Mouse (Mus musculus) midbrain, embryonic 12.5 days (tissue): ENCODE data around the gene Usp30. TPM values are rescaled to one million over a fixed set of nuclear protein-coding genes. Genes with fewer than 3 reads are reported as not detected.

Source experiments
- ATAC-seq: fragments of 200-750 bp; cut with Nextera tagmentation; 2 replicates; pipeline ENCODE4 v1.8.0; 2017; ENCODE audit warnings: low read depth, moderate TSS enrichment, moderate library complexity; ENCODE audit not compliant: low FRiP score
- H3K27ac ChIP-seq: fragments of 300-500 bp; sonication (generic); replicated peaks from 2 replicates; pipeline ENCODE4 v1.5.1; 2016; ENCODE audit warnings: mild to moderate bottlenecking
- H3K27me3 ChIP-seq: fragments of 300-500 bp; sonication (generic); 2 replicates; pipeline ENCODE4 v1.6.1; 2016; ENCODE audit warnings: mild to moderate bottlenecking
- H3K36me3 ChIP-seq: fragments of 300-500 bp; sonication (generic); 2 replicates; pipeline ENCODE4 v1.6.1; 2016
- H3K4me1 ChIP-seq: fragments of 300-500 bp; sonication (generic); 2 replicates; pipeline ENCODE4 v1.6.1; 2016
- H3K4me2 ChIP-seq: fragments of 300-500 bp; sonication (generic); replicated peaks from 2 replicates; pipeline ENCODE4 v1.6.1; 2016; ENCODE audit warnings: mild to moderate bottlenecking, moderate library complexity
- H3K4me3 ChIP-seq: fragments of 300-500 bp; sonication (generic); 2 replicates; pipeline ENCODE4 v1.5.1; 2016; ENCODE audit warnings: mild to moderate bottlenecking
- H3K9ac ChIP-seq: fragments of 300-500 bp; sonication (generic); replicated peaks from 2 replicates; pipeline ENCODE4 v1.6.1; 2016; ENCODE audit warnings: mild to moderate bottlenecking, moderate library complexity
- H3K9me3 ChIP-seq: fragments of 300-500 bp; sonication (generic); 2 replicates; pipeline ENCODE4 v1.6.1; 2016; ENCODE audit warnings: mild to moderate bottlenecking
- WGBS: fragments of 180-500 bp; shearing (Covaris S2); methylation state at CpG from one replicate; pipeline ENCODE4 v1.1.7; 2016; 5-methylcytosine and 5-hydroxymethylcytosine counted together
- polyA plus RNA-seq: library from polyadenylated mRNA; unstranded; fragments of >200 nt; fragmentation: Nextera tagmentation; extraction: Ambion mirVana; gene quantifications from 2 replicates; pipeline ENCODE4 v1.2.1, GENCODE M21; 2016

Usp30 gene
- polyA plus RNA-seq, 1 experiment from 2014 or later = 17.5 TPM

DNA sequence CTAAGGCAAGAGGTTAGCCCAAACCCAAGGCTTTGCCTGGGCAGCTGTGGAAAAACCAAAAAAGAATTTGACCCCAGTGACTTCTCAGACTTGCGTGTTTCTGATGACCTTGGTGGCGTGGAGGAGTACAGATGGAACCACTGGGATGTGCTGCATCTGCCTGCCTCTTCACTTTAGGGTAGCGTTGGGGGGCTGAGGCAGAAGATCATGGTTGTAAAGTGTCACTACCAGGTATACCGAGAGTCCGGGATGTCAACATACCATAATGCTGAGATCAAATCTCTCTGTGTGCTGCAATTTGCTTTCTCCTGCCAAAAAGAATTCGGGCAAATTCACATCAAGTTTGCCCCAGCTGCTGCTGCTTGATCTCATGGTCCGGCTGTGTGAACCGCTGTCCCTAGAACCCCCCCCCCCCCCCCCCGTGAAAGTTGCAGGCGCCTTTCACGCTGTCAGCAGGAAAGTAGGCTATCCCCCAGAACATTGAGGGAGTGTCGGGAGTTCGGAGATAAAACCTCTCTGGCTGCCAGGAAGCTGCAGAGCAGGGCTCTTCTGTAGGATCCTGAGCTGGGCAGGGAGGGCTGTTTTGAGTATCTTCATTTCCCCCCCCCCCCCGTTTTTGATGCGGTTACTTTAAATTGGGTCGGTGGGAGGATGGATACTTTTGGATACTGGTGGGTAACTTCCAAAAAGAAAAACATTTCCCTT, 108.8 kb downstream of the Usp30 start:
- H3K36me3 ChIP-seq = no peaks in the 10 kb centered on the region
- ATAC-seq = no peak
- H3K4me3 ChIP-seq = no peak overlapping the region
- peaks cover 30% of the 10 kb centered on the region for H3K27me3 ChIP-seq
- H3K27ac ChIP-seq = no peak overlapping the region
- H3K9me3 ChIP-seq = no peaks in the 10 kb centered on the region
- H3K4me2 ChIP-seq = no peak overlapping the region
- H3K4me1 ChIP-seq = peaks cover 12% of the 10 kb centered on the region
- H3K9ac ChIP-seq = no peak overlapping the region
- 41% methylated on average over 16 of the region's 16 CpGs for WGBS

Other genes with a start within 250 kb of the Usp30 start
- 1.1 and 1.4 TPM in 2 replicates for gene Selplg, start 232.8 kb upstream of the Usp30 start, polyA plus RNA-seq
- gene Coro1c, start 156.7 kb upstream of the Usp30 start, polyA plus RNA-seq = 227 and 244 TPM in 2 replicates
- 16.0 and 18.5 TPM in 2 replicates for gene Ssh1, start 71.6 kb upstream of the Usp30 start, polyA plus RNA-seq
- gene Dao, start 61.8 kb upstream of the Usp30 start, polyA plus RNA-seq = not detected in 2 replicates
- gene Svop, start 26.1 kb downstream of the Usp30 start, polyA plus RNA-seq = 47.6 and 51.7 TPM in 2 replicates
- gene Alkbh2, start 62.8 kb downstream of the Usp30 start, polyA plus RNA-seq = 8.9 and 12.7 TPM in 2 replicates
- 40.2 and 41.6 TPM in 2 replicates for gene Ung, start 64.9 kb downstream of the Usp30 start, polyA plus RNA-seq
- 2.5 and 3.1 TPM in 2 replicates for gene Acacb, start 81.1 kb downstream of the Usp30 start, polyA plus RNA-seq
- gene Foxn4, start 208.3 kb downstream of the Usp30 start, polyA plus RNA-seq = 11.0 and 12.4 TPM in 2 replicates
- 0.40 and 0.68 TPM in 2 replicates for gene Myo1h, start 223.7 kb downstream of the Usp30 start, polyA plus RNA-seq